Mouse (Mus musculus): Measurements from ENCODE around the gene Psmd6. TPM values are rescaled to one million over a fixed set of nuclear protein-coding genes. Genes with fewer than 3 reads are reported as not detected.

Psmd6 gene
- polyA plus RNA-seq (2015; fragmentation: Nextera tagmentation; extraction: Ambion mirVana) = 161 and 168 TPM in 2 replicates

DNA sequence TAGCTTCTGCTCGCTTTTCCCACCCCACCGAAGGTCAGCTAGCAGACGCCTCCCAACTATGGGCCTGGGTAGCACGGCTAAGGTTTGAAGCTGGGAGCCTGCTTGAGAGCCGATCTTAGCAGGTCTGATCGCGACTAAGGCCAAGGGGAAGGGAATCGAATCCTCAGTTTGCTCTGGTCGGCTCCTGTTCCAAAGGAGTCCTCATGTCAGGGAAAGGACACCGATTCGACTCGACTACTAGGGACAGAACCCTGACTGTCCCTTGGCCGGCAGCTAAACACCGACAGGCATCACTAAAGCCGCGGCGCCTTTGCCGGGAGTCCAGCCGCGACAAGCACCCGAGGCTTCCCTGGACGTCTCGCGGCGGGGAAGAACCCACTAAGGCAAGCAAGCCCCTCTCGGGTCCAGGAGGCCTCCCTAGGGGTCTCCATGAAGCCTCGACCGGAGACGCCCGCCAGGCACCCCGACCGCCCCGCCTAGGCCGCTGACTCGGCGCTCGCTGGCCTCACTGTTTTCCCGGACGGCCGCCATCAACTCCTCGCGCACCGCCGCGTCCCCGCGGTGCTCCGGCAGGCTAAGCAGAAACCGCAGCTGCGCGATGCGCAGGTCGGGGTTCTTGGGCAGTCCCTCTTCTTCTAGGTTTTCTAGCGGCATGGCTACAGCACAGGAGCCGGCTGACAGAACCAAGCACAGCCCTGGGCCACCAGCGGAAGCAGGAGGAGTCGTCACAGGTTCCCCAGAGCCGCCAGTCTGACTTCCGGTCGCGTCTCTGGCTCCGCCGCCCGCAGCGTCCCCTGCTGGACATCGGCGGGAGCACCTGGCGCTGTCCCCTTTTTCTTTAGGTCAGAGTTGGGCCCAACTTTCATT, at the start of gene Psmd6:
Psmd6 (minus strand) TSS at position 755 of the 867 bp plus-strand sequence.
- Histone ChIP-seq H3K27ac (replicated peaks) (peak within 1 kb of the TSS; percentile 88), H3K4me2 (replicated peaks; ENCODE audit: low read depth) (peak within 1 kb of the TSS; percentile 77), H3K9me3 (ENCODE audit: control insufficient read depth, low read length) (no peaks in the 10 kb centered on the region), H3K9ac (ENCODE audit: low read length) (peak within 1 kb of the TSS; percentile 99), H3K36me3 (ENCODE audit: control insufficient read depth, insufficient read depth, low read length) (peaks cover 10% of the 10 kb centered on the region; the same call in 1 of the 2 replicates), H3K4me1 (replicated peaks; ENCODE audit: control insufficient read depth, insufficient read depth) (no peaks in the 10 kb centered on the region; the same call in 1 of the 2 replicates), H3K4me3 (ENCODE audit: low read depth, low read length) (peak within 1 kb of the TSS; percentile 100), H3K27me3 (ENCODE audit: control insufficient read depth, insufficient read depth, low read length) (no peaks in the 10 kb centered on the region)
- TF ChIP-seq EP300 (optimal IDR thresholded peaks at IDR 0.05) (no peak), CTCF (IDR thresholded peaks at IDR 0.05; ENCODE audit: low read depth) (peak; percentile 98)
- DNase-seq (ENCODE audit: low spot score) = peak; percentile 91
- peak; percentile 98 for ATAC-seq (ENCODE audit: low FRiP score, low TSS enrichment)
- under 1% methylated on average over 68 of the region's 68 CpGs for WGBS

DNA sequence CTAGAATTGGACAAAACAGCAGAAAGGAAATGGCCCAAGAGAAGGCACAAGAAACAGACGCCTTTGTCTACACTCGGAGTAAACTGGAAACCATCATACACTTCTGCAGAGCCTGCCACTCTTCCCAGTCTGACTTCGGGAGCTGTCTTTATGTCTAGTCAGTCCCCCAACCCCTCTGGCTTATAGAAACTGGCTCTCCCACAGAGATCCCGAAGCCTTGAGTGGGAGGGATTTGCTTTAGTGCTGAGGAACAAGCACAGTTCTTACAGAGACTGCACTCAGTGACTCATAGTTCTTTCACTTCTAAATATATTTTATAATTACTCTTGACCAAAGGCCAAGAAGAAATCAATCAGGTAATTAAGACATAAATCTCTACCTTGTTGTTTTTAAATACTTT, 10.1 kb downstream of the Psmd6 start:
- WGBS = 78% methylated on average over 4 of the region's 4 CpGs
- no peaks in the 10 kb centered on the region for H3K9me3 ChIP-seq (ENCODE audit: control insufficient read depth, low read length)
- no peak for DNase-seq (ENCODE audit: low spot score)
- no peak overlapping the region for H3K9ac ChIP-seq (ENCODE audit: low read length)
- H3K27ac ChIP-seq (replicated peaks) = no peak overlapping the region
- no peak for ATAC-seq (ENCODE audit: low FRiP score, low TSS enrichment)
- H3K4me1 ChIP-seq (replicated peaks; ENCODE audit: control insufficient read depth, insufficient read depth) = no peaks in the 10 kb centered on the region
- no peak overlapping the region for H3K4me3 ChIP-seq (ENCODE audit: low read depth, low read length)
- H3K36me3 ChIP-seq (ENCODE audit: control insufficient read depth, insufficient read depth, low read length) = peaks cover 7% of the 10 kb centered on the region; the same call in 1 of the 2 replicates
- H3K4me2 ChIP-seq (replicated peaks; ENCODE audit: low read depth) = no peak overlapping the region
- TF ChIP-seq CTCF (IDR thresholded peaks at IDR 0.05; ENCODE audit: low read depth) (no peak), EP300 (optimal IDR thresholded peaks at IDR 0.05) (no peak)
- no peaks in the 10 kb centered on the region for H3K27me3 ChIP-seq (ENCODE audit: control insufficient read depth, insufficient read depth, low read length)

DNA sequence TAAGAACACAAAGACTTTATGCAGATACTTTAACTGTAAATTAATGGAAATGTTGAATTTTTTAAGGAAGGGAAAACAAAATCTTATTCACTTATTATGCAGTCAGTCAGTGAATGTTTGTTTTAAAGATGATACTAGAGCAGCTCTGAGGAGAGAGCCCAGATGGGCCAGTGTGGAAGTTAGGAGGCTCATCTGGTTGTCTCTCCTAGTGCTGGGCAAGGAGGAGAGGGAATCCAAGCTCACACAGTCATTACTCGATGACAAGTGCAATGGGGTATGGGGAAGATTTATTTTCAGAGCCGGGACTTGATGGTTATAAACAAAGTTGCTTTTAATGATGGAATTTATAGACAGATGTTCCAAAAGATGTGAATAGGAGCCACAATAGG, 15.9 kb downstream of the Psmd6 start:
- Histone ChIP-seq H3K4me1 (replicated peaks; ENCODE audit: control insufficient read depth, insufficient read depth) (no peaks in the 10 kb centered on the region), H3K27ac (replicated peaks) (no peak overlapping the region), H3K36me3 (ENCODE audit: control insufficient read depth, insufficient read depth, low read length) (peaks cover 15% of the 10 kb centered on the region), H3K27me3 (ENCODE audit: control insufficient read depth, insufficient read depth, low read length) (no peaks in the 10 kb centered on the region), H3K4me2 (replicated peaks; ENCODE audit: low read depth) (no peak overlapping the region), H3K9ac (ENCODE audit: low read length) (no peak overlapping the region), H3K4me3 (ENCODE audit: low read depth, low read length) (no peak overlapping the region), H3K9me3 (ENCODE audit: control insufficient read depth, low read length) (no peaks in the 10 kb centered on the region)
- ATAC-seq (ENCODE audit: low FRiP score, low TSS enrichment) (no peak), DNase-seq (ENCODE audit: low spot score) (no peak)
- 37% methylated on average over 2 of the region's 2 CpGs for WGBS
- no peak for TF ChIP-seq EP300 (optimal IDR thresholded peaks at IDR 0.05)
- TF ChIP-seq CTCF (IDR thresholded peaks at IDR 0.05; ENCODE audit: low read depth) = no peak

- Histone ChIP-seq H3K4me2 (replicated peaks; ENCODE audit: low read depth) (no peak overlapping the region), H3K36me3 (ENCODE audit: control insufficient read depth, insufficient read depth, low read length) (peaks cover 16% of the 10 kb centered on the region)
- ATAC-seq (ENCODE audit: low FRiP score, low TSS enrichment) = no peak
These were observed 16.4 kb downstream of the Psmd6 start for GRCm38 (mm10) chr14:14104213-14104929.

GRCm38 (mm10) chr14:14101296-14101695, 19.5 kb downstream of the Psmd6 start:
- 91% methylated on average over 9 of the region's 9 CpGs for WGBS
- DNase-seq (ENCODE audit: low spot score) = no peak
- H3K4me3 ChIP-seq (ENCODE audit: low read depth, low read length) = no peak overlapping the region
- H3K27ac ChIP-seq (replicated peaks) = no peak overlapping the region
- H3K4me2 ChIP-seq (replicated peaks; ENCODE audit: low read depth) = no peak overlapping the region
- H3K36me3 ChIP-seq (ENCODE audit: control insufficient read depth, insufficient read depth, low read length) = peaks cover 18% of the 10 kb centered on the region
- H3K9ac ChIP-seq (ENCODE audit: low read length) = no peak overlapping the region
- no peak for TF ChIP-seq EP300 (optimal IDR thresholded peaks at IDR 0.05)
- no peak for TF ChIP-seq CTCF (IDR thresholded peaks at IDR 0.05; ENCODE audit: low read depth)
- no peaks in the 10 kb centered on the region for H3K27me3 ChIP-seq (ENCODE audit: control insufficient read depth, insufficient read depth, low read length)
- no peak for ATAC-seq (ENCODE audit: low FRiP score, low TSS enrichment)
- no peaks in the 10 kb centered on the region for H3K9me3 ChIP-seq (ENCODE audit: control insufficient read depth, low read length)
- no peaks in the 10 kb centered on the region for H3K4me1 ChIP-seq (replicated peaks; ENCODE audit: control insufficient read depth, insufficient read depth)

More at GRCm38 (mm10) chr14:14104213-14104929, 16.4 kb downstream of the Psmd6 start:
- H3K27ac ChIP-seq (replicated peaks) = no peak overlapping the region
- WGBS = 59% methylated on average over 13 of the region's 13 CpGs
- TF ChIP-seq CTCF (IDR thresholded peaks at IDR 0.05; ENCODE audit: low read depth) (no peak), EP300 (optimal IDR thresholded peaks at IDR 0.05) (no peak)
- H3K9ac ChIP-seq (ENCODE audit: low read length) = no peak overlapping the region
- H3K27me3 ChIP-seq (ENCODE audit: control insufficient read depth, insufficient read depth, low read length) = no peaks in the 10 kb centered on the region
- no peaks in the 10 kb centered on the region for H3K9me3 ChIP-seq (ENCODE audit: control insufficient read depth, low read length)
- no peak overlapping the region for H3K4me3 ChIP-seq (ENCODE audit: low read depth, low read length)
- no peaks in the 10 kb centered on the region for H3K4me1 ChIP-seq (replicated peaks; ENCODE audit: control insufficient read depth, insufficient read depth)
- DNase-seq (ENCODE audit: low spot score) = no peak

All from stomach, postnatal 0 days (tissue).